Mouse (Mus musculus): ENCODE results near the gene Mospd2. TPM values are rescaled to one million over a fixed set of nuclear protein-coding genes. Genes with fewer than 3 reads are reported as not detected.
A peak's percentile ranks its signal among the peaks of the same experiment; 100 is the strongest.

Mospd2 gene
- 7.0 and 9.0 TPM in 2 replicates for polyA plus RNA-seq (2016; fragmentation: Nextera tagmentation; extraction: Ambion mirVana)

DNA sequence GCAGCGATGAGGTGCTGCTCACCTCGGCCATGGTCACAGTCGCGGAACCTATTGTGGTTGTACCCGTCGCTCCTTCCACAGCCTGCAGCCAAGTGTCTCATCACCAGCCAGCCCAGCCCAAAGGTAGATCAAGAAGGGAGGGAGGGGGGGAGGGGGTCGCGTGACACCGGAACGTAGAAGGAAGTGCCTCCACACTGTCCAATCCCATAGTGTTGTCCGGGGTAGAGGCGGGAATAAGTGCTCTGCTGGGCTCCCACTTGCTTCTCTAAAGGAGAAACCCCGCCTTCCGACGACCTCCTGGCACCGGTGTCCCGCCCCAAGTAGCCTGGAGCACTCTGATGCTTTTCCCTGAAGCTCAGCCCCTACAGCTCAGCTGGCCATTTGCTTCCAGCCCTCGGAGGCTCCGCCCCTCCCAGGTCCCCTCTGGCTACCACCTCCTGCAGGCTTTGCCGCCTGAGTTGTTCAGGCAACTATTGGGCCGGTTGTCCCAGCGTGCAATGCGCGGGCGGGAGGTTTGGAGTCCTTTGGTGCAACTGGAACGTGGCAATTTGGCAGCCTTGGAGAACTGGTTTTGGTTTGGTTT is at the start of gene Mospd2, which contains the start of gene Fancb:
TSS of gene Mospd2 (minus strand) at position 183 of the 583 bp plus-strand sequence.
TSS of gene Fancb (plus strand) at position 400 of the 583 bp plus-strand sequence.
- ATAC-seq = peak; percentile 99
- Histone ChIP-seq H3K4me1 (peaks cover 7% of the 10 kb centered on the region; the same call in 1 of the 2 replicates), H3K27ac (peak within 1 kb of the TSS; percentile 75), H3K27me3 (replicated peaks) (no peaks in the 10 kb centered on the region), H3K4me3 (peak within 1 kb of the TSS; percentile 65), H3K4me2 (peak within 1 kb of the TSS; percentile 66), H3K9me3 (replicated peaks) (no peaks in the 10 kb centered on the region), H3K9ac (peak within 1 kb of the TSS; percentile 69), H3K36me3 (no peaks in the 10 kb centered on the region)
- WGBS (ENCODE audit: insufficient replicate concordance) = 7% methylated on average over 24 of the region's 26 CpGs

DNA sequence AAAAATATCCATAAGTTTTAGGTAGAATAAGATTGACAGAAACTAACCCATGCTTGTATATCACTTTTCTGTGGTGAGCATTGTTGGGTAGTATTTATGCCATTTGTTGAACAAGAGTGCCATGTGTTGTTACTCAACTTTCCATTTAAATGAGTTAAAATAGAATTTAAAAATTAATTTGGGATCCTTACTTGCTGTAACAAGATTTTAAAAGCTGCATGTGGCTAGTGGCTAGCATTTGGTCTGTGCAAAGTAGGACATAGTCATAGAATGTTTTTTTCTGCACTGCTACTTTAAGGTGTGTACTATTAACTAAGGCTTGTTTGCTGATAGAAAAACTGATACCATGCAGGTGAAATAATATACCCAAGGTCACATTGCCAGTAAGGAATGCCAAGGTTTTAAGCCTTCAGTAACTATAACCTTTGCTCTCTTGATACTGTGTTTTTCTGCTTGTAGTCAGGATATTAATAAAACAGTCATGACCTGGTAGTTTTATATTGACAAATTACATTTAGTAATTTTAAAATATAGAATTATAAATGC is 24.7 kb upstream of the Mospd2 start, which contains the start of gene Gm17604:
TSS of gene Gm17604 (minus strand) at position 51 of the 546 bp plus-strand sequence.
- no peak within 1 kb of the TSS for H3K9ac ChIP-seq
- H3K27me3 ChIP-seq (replicated peaks) = no peaks in the 10 kb centered on the region
- no peak within 1 kb of the TSS for H3K27ac ChIP-seq
- no peaks in the 10 kb centered on the region for H3K4me1 ChIP-seq
- H3K36me3 ChIP-seq = no peaks in the 10 kb centered on the region
- no peak within 1 kb of the TSS for H3K4me2 ChIP-seq
- no peak for ATAC-seq
- H3K4me3 ChIP-seq = no peak within 1 kb of the TSS
- no peaks in the 10 kb centered on the region for H3K9me3 ChIP-seq (replicated peaks)

- H3K4me3 ChIP-seq = no peak overlapping the region
- no peaks in the 10 kb centered on the region for H3K36me3 ChIP-seq
- no peak overlapping the region for H3K4me2 ChIP-seq
- ATAC-seq = no peak
- no peaks in the 10 kb centered on the region for H3K4me1 ChIP-seq
- H3K27me3 ChIP-seq (replicated peaks) = no peaks in the 10 kb centered on the region
- no peak overlapping the region for H3K9ac ChIP-seq
- WGBS (ENCODE audit: insufficient replicate concordance) = 37% methylated on average over 4 of the region's 4 CpGs
- no peaks in the 10 kb centered on the region for H3K9me3 ChIP-seq (replicated peaks)
- H3K27ac ChIP-seq = no peak overlapping the region
Observed at GRCm38 (mm10) chrX:165003141-165003540, 23.0 kb upstream of the Mospd2 start.

GRCm38 (mm10) chrX:164978866-164979265 is 1.3 kb downstream of the Mospd2 start:
- no peaks in the 10 kb centered on the region for H3K9me3 ChIP-seq (replicated peaks)
- ATAC-seq = no peak
- no peaks in the 10 kb centered on the region for H3K27me3 ChIP-seq (replicated peaks)
- no peaks in the 10 kb centered on the region for H3K36me3 ChIP-seq
- H3K9ac ChIP-seq = no peak overlapping the region
- H3K27ac ChIP-seq = no peak overlapping the region
- peaks cover 7% of the 10 kb centered on the region; the same call in 1 of the 2 replicates for H3K4me1 ChIP-seq
- H3K4me2 ChIP-seq = peak overlapping the region; percentile 66; the same call in 1 of the 2 replicates
- WGBS (ENCODE audit: insufficient replicate concordance) = 86% methylated on average over 2 of the region's 2 CpGs
- H3K4me3 ChIP-seq = no peak overlapping the region

DNA sequence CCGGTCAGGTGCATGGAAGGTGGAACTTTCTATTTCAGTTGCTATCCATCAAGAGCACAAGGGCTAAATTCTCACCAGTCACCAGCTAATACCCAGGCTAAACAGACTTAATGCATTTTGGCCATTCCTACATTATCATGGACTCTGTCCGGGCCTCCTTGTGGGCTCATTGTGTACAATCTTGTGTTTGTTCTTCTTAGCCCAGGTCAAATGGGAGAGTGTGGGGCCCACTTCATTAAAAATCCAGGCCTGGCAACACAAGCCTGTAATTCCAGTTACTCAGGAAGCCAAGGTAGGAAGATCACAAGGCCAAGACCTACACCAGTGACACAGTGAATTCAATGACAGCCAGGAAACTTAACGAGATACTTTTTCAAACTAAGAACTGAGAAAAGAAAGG is 9.0 kb downstream of the Mospd2 start:
- H3K4me2 ChIP-seq = no peak overlapping the region
- no peak overlapping the region for H3K27ac ChIP-seq
- no peaks in the 10 kb centered on the region for H3K27me3 ChIP-seq (replicated peaks)
- no peak overlapping the region for H3K9ac ChIP-seq
- ATAC-seq = no peak
- no peaks in the 10 kb centered on the region for H3K9me3 ChIP-seq (replicated peaks)
- no peaks in the 10 kb centered on the region for H3K36me3 ChIP-seq
- no peak overlapping the region for H3K4me3 ChIP-seq
- 81% methylated on average over 3 of the region's 3 CpGs for WGBS (ENCODE audit: insufficient replicate concordance)
- H3K4me1 ChIP-seq = no peaks in the 10 kb centered on the region

DNA sequence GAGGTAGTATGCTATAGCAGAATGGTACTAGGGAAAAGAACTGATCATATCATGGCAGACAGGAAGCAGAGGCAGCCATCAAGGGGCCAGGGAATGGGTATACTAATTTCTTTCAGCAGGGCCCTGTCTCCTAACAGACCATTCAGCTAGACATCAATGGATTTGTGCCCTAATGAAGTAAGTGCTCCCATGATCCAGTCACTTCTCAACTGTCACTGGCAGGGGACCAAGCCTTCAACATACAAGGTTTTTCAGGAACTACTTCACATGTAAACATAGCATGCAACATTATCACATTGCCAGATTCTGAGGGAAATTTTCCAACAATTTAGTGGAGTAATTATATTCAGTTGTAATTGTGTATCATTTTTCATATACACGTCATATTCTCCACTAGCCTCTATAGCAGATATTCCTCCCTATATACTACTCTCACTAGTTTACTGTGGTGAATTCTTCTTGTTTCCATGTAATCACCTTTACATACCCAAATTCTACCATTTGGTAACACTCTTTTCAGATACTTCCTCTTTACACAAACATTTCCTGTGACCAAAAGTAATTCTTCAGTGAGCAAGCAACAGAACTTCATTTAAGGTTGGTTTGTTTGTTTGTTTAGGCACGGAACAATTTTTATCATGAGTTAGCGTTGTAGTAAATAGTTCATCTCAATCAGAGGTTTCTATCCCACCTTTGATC is 14.3 kb downstream of the Mospd2 start:
- no peaks in the 10 kb centered on the region for H3K27me3 ChIP-seq (replicated peaks)
- H3K4me1 ChIP-seq = no peaks in the 10 kb centered on the region
- WGBS (ENCODE audit: insufficient replicate concordance) = 81% methylated on average over 3 of the region's 3 CpGs
- no peak overlapping the region for H3K27ac ChIP-seq
- H3K4me3 ChIP-seq = no peak overlapping the region
- no peaks in the 10 kb centered on the region for H3K9me3 ChIP-seq (replicated peaks)
- no peak for ATAC-seq
- no peak overlapping the region for H3K4me2 ChIP-seq
- H3K9ac ChIP-seq = no peak overlapping the region
- H3K36me3 ChIP-seq = peaks cover 4% of the 10 kb centered on the region; the same call in 1 of the 2 replicates

DNA sequence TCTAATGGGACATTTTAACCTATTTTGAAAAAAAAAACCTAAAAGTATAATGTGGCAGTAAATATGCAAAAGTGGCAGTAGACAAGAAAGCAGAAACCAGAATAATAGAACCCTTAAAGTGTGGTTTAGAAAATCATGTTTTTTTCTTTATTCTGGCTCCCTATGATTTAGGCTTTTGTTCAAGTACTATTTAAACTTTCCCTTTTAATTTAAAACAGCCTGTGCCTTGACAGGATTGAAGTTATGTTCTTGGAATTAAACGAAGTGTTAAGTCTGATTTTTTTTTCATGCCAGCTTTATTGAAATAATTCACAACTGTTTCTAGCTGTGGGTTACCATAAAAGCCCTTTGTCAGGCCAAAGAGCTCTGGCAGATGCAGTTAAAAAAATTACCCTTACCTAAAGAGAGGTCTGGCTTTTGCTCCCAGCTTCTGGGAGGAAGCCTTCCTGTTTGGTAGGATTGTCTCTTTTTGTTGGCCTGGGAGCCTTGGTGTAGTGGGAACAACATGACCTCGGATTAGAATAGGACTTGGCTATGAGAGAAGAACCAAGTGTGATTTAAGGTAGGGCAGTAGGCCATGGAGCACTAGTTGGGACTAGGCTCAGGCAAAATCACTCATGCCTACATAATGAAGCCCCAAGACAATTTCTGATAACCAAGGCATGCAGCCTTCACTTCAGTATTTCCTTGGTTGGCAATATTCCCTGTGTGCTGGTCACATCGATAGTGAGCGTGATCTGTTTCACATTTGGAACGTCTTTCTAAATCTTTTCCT is 27.4 kb downstream of the Mospd2 start:
- Histone ChIP-seq H3K36me3 (no peaks in the 10 kb centered on the region), H3K4me1 (no peaks in the 10 kb centered on the region), H3K9ac (no peak overlapping the region), H3K27me3 (replicated peaks) (no peaks in the 10 kb centered on the region), H3K9me3 (replicated peaks) (no peaks in the 10 kb centered on the region), H3K27ac (no peak overlapping the region), H3K4me2 (no peak overlapping the region), H3K4me3 (no peak overlapping the region)
- 64% methylated on average over 5 of the region's 5 CpGs for WGBS (ENCODE audit: insufficient replicate concordance)
- ATAC-seq = no peak

DNA sequence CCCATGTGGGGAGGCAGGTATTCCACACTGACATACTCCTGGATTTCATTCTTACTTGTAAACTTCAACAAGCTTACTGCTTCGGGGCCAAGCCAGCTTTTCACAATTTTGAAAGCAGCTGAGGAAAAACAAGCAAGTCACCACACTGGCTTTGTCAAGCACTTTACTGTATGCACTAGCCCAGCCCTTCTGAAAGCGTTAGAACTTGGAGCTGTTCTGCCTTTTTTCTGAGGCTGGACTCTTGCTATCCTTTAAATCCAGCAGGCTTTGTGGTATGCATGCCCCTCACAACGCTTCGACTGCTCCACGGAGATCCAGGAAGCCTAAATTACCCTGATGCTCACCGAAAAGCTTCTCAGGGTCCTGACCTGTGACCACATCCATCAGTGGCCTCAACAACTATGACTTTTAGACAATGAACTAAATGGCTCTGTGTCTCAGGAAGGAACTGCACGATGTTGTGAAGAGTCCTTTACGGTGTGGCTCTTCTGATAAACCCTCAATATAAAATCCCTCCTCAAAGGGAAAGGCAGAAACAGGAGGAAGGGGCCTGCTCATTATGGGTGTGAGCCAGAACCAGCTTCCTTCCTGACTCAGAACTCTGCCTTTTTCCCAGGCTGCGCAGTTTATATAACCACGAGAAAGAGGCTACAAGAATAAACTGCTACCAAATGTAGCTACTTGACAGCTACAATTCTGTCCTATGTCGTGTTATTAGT is 28.2 kb downstream of the Mospd2 start:
- H3K4me2 ChIP-seq = no peak overlapping the region
- ATAC-seq = no peak

DNA sequence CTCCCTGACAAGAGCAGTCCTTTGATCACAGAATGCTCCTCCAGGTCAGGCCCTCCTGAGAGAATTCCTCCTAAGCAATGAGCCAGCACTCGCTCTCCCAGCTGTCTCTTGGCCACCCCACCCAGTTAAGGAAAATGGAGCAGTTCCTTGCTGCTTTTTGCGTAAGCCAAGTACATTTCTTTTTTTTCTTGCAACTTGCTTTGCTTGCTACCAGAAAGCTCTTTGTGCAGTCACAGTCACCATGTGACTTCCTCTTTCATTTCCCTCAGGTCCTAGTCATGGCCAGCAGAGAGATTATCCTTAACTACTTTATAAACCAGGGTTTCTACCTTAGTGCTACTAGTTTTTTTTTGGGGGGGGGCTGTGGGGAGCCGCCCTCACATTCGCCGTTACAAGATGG is 38.6 kb downstream of the Mospd2 start:
- Histone ChIP-seq H3K4me3 (no peak overlapping the region), H3K9me3 (replicated peaks) (no peaks in the 10 kb centered on the region), H3K27me3 (replicated peaks) (no peaks in the 10 kb centered on the region), H3K9ac (no peak overlapping the region), H3K36me3 (peaks cover 9% of the 10 kb centered on the region), H3K4me1 (no peaks in the 10 kb centered on the region), H3K27ac (no peak overlapping the region), H3K4me2 (no peak overlapping the region)
- no peak for ATAC-seq
- 84% methylated on average over 5 of the region's 5 CpGs for WGBS (ENCODE audit: insufficient replicate concordance)

More for the DNA sequence above, 28.2 kb downstream of the Mospd2 start:
- no peak overlapping the region for H3K27ac ChIP-seq
- H3K4me3 ChIP-seq = no peak overlapping the region
- H3K9ac ChIP-seq = no peak overlapping the region
- no peaks in the 10 kb centered on the region for H3K36me3 ChIP-seq
- H3K9me3 ChIP-seq (replicated peaks) = no peaks in the 10 kb centered on the region
- H3K4me1 ChIP-seq = no peaks in the 10 kb centered on the region
- no peaks in the 10 kb centered on the region for H3K27me3 ChIP-seq (replicated peaks)
- WGBS (ENCODE audit: insufficient replicate concordance) = 48% methylated on average over 11 of the region's 11 CpGs

DNA sequence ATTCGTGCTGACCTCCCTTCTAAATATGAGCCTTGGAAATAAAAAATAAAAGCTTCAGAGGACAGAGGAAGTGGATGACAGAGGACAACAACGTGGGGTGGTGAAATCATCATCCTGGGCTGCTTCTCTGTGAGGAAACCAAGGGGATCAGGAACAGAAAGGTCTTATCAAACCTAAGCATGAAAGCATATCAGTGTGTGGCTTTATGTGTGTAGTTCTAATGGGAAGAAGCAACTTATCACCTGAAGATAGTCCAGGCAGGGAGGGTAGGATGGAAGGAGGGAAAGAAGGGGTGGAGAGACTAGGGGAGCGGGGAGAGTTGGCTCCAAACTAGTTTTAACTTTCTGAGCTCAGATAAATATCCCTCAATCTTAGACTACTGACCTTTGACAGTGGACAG is 67.2 kb downstream of the Mospd2 start:
- Histone ChIP-seq H3K4me1 (no peaks in the 10 kb centered on the region), H3K36me3 (no peaks in the 10 kb centered on the region), H3K27ac (no peak overlapping the region), H3K27me3 (replicated peaks) (no peaks in the 10 kb centered on the region), H3K4me2 (no peak overlapping the region), H3K4me3 (no peak overlapping the region), H3K9me3 (replicated peaks) (no peaks in the 10 kb centered on the region), H3K9ac (no peak overlapping the region)
- no peak for ATAC-seq
- 41% methylated on average over 3 of the region's 3 CpGs for WGBS (ENCODE audit: insufficient replicate concordance)

DNA sequence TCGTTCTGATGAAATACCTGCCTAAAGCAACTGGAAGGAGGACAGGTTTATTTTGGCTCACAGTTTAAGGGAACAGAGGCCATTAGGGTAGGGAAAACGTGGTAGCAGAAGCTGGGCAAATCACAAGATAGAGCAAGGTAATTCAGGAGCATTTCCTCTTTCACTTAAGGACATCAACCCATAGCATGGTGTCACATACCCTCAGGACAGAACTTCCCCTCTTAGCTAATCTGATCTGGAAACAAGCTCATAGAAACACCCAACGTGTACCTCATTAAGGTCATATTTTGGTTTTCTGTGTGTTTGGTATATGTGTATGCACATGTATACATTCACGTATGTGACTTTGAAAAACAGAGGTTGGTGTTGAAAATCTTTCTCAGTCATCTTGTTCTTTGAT is 68.0 kb downstream of the Mospd2 start:
- Histone ChIP-seq H3K27ac (no peak overlapping the region), H3K4me3 (no peak overlapping the region), H3K9me3 (replicated peaks) (no peaks in the 10 kb centered on the region), H3K27me3 (replicated peaks) (no peaks in the 10 kb centered on the region), H3K9ac (no peak overlapping the region), H3K4me1 (no peaks in the 10 kb centered on the region), H3K4me2 (no peak overlapping the region), H3K36me3 (no peaks in the 10 kb centered on the region)
- no peak for ATAC-seq
- 51% methylated on average over 4 of the region's 4 CpGs for WGBS (ENCODE audit: insufficient replicate concordance)
